ENCODE assay signal across 8 mouse cellular contexts in genomic region chr15:12037217-12037616, GRCm38 (mm10). TPM values are rescaled to one million over a fixed set of nuclear protein-coding genes. Genes with fewer than 3 reads are reported as not detected.
A peak's percentile ranks its signal among the peaks of the same experiment; 100 is the strongest.
DNase-seq lines count a peak whose midpoint lies in the region; ATAC-seq and TF ChIP-seq lines count a peak whose summit lies in the region.

No protein-coding gene starts in this region.

- H3K4me1 ChIP-seq in intestine, postnatal 0 days (replicated peaks; ENCODE audit: control insufficient read depth, insufficient read depth, low read length) = peaks cover 4% of the 10 kb centered on the region; the same call in 1 of the 2 replicates
- peaks cover 6% of the 10 kb centered on the region for H3K4me1 ChIP-seq in intestine, embryonic 15.5 days (replicated peaks)
- H3K4me1 ChIP-seq in E14TG2a.4 (replicated peaks; ENCODE audit: low read depth, low read length) = peaks cover 56% of the 10 kb centered on the region
- peaks cover 2% of the 10 kb centered on the region for H3K4me1 ChIP-seq in liver, adult 2 months (ENCODE audit: control insufficient read depth, insufficient read depth, low read length)
- H3K4me1 ChIP-seq in midbrain, embryonic 16.5 days (ENCODE audit: control insufficient read depth, insufficient read depth, low read length) = peaks cover 14% of the 10 kb centered on the region

- H3K9ac ChIP-seq in intestine, postnatal 0 days (ENCODE audit: low read depth, low read length) = no peak overlapping the region
- H3K9ac ChIP-seq in intestine, embryonic 15.5 days = no peak overlapping the region
- H3K9ac ChIP-seq in liver, adult 2 months (ENCODE audit: low read depth, low read length) = no peak overlapping the region; the same call in 1 of the 2 replicates
- no peak overlapping the region for H3K9ac ChIP-seq in midbrain, embryonic 16.5 days (ENCODE audit: low read depth, low read length)

- no peaks in the 10 kb centered on the region for H3K79me2 ChIP-seq in liver, adult 2 months (ENCODE audit: control insufficient read depth, insufficient read depth, low read length)

- no peaks in the 10 kb centered on the region for H3K27me3 ChIP-seq in intestine, postnatal 0 days (replicated peaks; ENCODE audit: control insufficient read depth, insufficient read depth, low read length)
- no peaks in the 10 kb centered on the region for H3K27me3 ChIP-seq in intestine, embryonic 15.5 days (replicated peaks)
- H3K27me3 ChIP-seq in E14TG2a.4 (ENCODE audit: insufficient read depth, low read length) = no peaks in the 10 kb centered on the region
- no peaks in the 10 kb centered on the region for H3K27me3 ChIP-seq in liver, adult 2 months (ENCODE audit: control insufficient read depth, insufficient read depth, low read length)
- no peaks in the 10 kb centered on the region for H3K27me3 ChIP-seq in midbrain, embryonic 16.5 days (ENCODE audit: control insufficient read depth, insufficient read depth, low read depth, low read length)

- no peaks in the 10 kb centered on the region for H3K36me3 ChIP-seq in intestine, postnatal 0 days (ENCODE audit: control insufficient read depth, insufficient read depth)
- no peaks in the 10 kb centered on the region for H3K36me3 ChIP-seq in intestine, embryonic 15.5 days
- no peaks in the 10 kb centered on the region for H3K36me3 ChIP-seq in E14TG2a.4 (ENCODE audit: insufficient read depth, low read length)
- no peaks in the 10 kb centered on the region for H3K36me3 ChIP-seq in liver, adult 2 months (ENCODE audit: control insufficient read depth, insufficient read depth, low read length)
- H3K36me3 ChIP-seq in midbrain, embryonic 16.5 days (ENCODE audit: control insufficient read depth, insufficient read depth, low read length) = no peaks in the 10 kb centered on the region

- TF ChIP-seq POLR2A in liver, adult 2 months (IDR thresholded peaks at IDR 0.05; ENCODE audit: extremely low read depth, insufficient read depth, low read length) = no peak

- H3K9me3 ChIP-seq in intestine, postnatal 0 days (ENCODE audit: control insufficient read depth) = no peaks in the 10 kb centered on the region
- H3K9me3 ChIP-seq in intestine, embryonic 15.5 days = no peaks in the 10 kb centered on the region
- peaks cover 4% of the 10 kb centered on the region for H3K9me3 ChIP-seq in E14TG2a.4 (ENCODE audit: low read length)
- H3K9me3 ChIP-seq in midbrain, embryonic 16.5 days (replicated peaks; ENCODE audit: control insufficient read depth, low read length, poor library complexity, severe bottlenecking) = no peaks in the 10 kb centered on the region

- no peak overlapping the region for H3K4me2 ChIP-seq in intestine, postnatal 0 days (replicated peaks; ENCODE audit: low read depth)
- no peak overlapping the region for H3K4me2 ChIP-seq in intestine, embryonic 15.5 days (replicated peaks)
- no peak overlapping the region for H3K4me2 ChIP-seq in midbrain, embryonic 16.5 days (ENCODE audit: low read length)

- TF ChIP-seq CTCF in intestine, postnatal 0 days (IDR thresholded peaks at IDR 0.05; ENCODE audit: low read depth) = peak; percentile 55
- peak; percentile 28 for TF ChIP-seq CTCF in E14TG2a.4 (conservative IDR thresholded peaks at IDR 0.05; ENCODE audit: low read length)
- TF ChIP-seq CTCF in liver, adult 2 months (IDR thresholded peaks at IDR 0.05; ENCODE audit: low read depth, low read length) = peak; percentile 78

- intact Hi-C loops in heart, postnatal 36 days (cut with DNase I) = loop anchor here (5.0 kb wide), 2 partner anchors 45 to 65 kb away; no protein-coding TSS in a partner anchor

- 48% methylated on average over 7 of the region's 7 CpGs for WGBS in intestine, postnatal 0 days
- 44% methylated on average over 7 of the region's 7 CpGs for WGBS in intestine, embryonic 15.5 days
- 22% methylated on average over 7 of the region's 7 CpGs for WGBS in liver, adult 2 months
- WGBS in midbrain, embryonic 16.5 days = 57% methylated on average over 7 of the region's 7 CpGs

- no peak overlapping the region for H3K4me3 ChIP-seq in intestine, postnatal 0 days (ENCODE audit: low read depth, low read length)
- no peak overlapping the region for H3K4me3 ChIP-seq in intestine, embryonic 15.5 days (replicated peaks)
- peak overlapping the region; percentile 63 for H3K4me3 ChIP-seq in E14TG2a.4 (replicated peaks; ENCODE audit: low read length)
- H3K4me3 ChIP-seq in liver, adult 2 months (ENCODE audit: insufficient read depth, low read depth, low read length) = no peak overlapping the region
- no peak overlapping the region for H3K4me3 ChIP-seq in midbrain, embryonic 16.5 days (ENCODE audit: low read depth, low read length)

- DNase-seq in liver, adult 2 months (ENCODE audit: extremely low read depth, low read depth, low spot score) = peak; percentile 72
- DNase-seq in heart, postnatal 36 days = no peak

- H3K27ac ChIP-seq in intestine, postnatal 0 days (ENCODE audit: low read depth, low read length) = no peak overlapping the region
- no peak overlapping the region for H3K27ac ChIP-seq in intestine, embryonic 15.5 days
- H3K27ac ChIP-seq in liver, adult 2 months (replicated peaks; ENCODE audit: insufficient read depth, low read depth, low read length) = no peak overlapping the region
- no peak overlapping the region for H3K27ac ChIP-seq in midbrain, embryonic 16.5 days (ENCODE audit: low read length)

- no peak for ATAC-seq in intestine, postnatal 0 days
- ATAC-seq in intestine, embryonic 15.5 days = no peak
- peak; percentile 72 for ATAC-seq in neutrophil, adult 5-6 weeks (ENCODE audit: extremely low read depth, insufficient number of reproducible peaks, low FRiP score, poor library complexity, severe bottlenecking)
- no peak for ATAC-seq in erythroid progenitor cell, adult 5-6 weeks (replicated peaks; ENCODE audit: low FRiP score, poor library complexity, severe bottlenecking)
- ATAC-seq in midbrain, embryonic 16.5 days = no peak

RNA-seq across cellular contexts. Expression of gene Sub1, which starts 40.4 kb away (rescaled TPM):
- 460 and 474 TPM in 2 replicates for polyA plus RNA-seq in intestine, postnatal 0 days (2015; fragmentation: Nextera tagmentation; extraction: Ambion mirVana)
- polyA plus RNA-seq in intestine, embryonic 15.5 days (2015; fragmentation: Nextera tagmentation; extraction: Ambion mirVana) = 619 and 750 TPM in 2 replicates
- total RNA-seq in liver, adult 2 months (2014; rRNA removed) = 37.6 and 63.4 TPM in 2 replicates
- 2.4 and 2.8 TPM in 2 replicates for polyA plus RNA-seq in liver, adult 2 months (2012; rRNA removed)
- 266 and 304 TPM in 2 replicates for total RNA-seq in neutrophil, adult 5-6 weeks (2017)
- total RNA-seq in heart, postnatal 36 days (2021) = 10 to 100 TPM; 84.5 to 93.1 TPM
- 76.7 and 154 TPM in 2 replicates for total RNA-seq in erythroid progenitor cell, adult 5-6 weeks (2015; ENCODE audit: low replicate concordance)
- total RNA-seq in erythroid progenitor cell, adult 5-6 weeks (2017; ENCODE audit: low replicate concordance) = 68.7 and 159 TPM in 2 replicates
- 563 and 582 TPM in 2 replicates for polyA plus RNA-seq in midbrain, embryonic 16.5 days (2015; fragmentation: Nextera tagmentation; extraction: Ambion mirVana)

Comparison
In these comparisons a context has a peak if more than half of its experiments do, and no peak if none do; other contexts are left out.
1. CTCF ChIP-seq: peak in every context shown above with its lines; median percentile 78 in liver, adult 2 months; 55 in intestine, postnatal 0 days; 28 in E14TG2a.4.